ENCODE assay signal across 18 mouse cellular contexts in genomic region chrX:107038041-107038440, GRCm38 (mm10). TPM values are rescaled to one million over a fixed set of nuclear protein-coding genes. Genes with fewer than 3 reads are reported as not detected.
"Had no signal": no experiment of that assay in that cellular context is flagged by ENCODE, and none has a peak within 500 bp of the region (broad histone marks: within the 10 kb centered on the region; RNA-seq: fewer than 3 reads in every experiment).

No protein-coding gene starts in this region.

- DNase-seq: retina, postnatal 1 day; right cerebral cortex, adult 18-20 months; right cerebral cortex, postnatal 14 days; right cerebral cortex, postnatal 25 days; right cerebral cortex, postnatal 4 days; spleen, adult 18-20 months; thymus, adult 18-20 months; thymus, adult 2 months; thymus, postnatal 14 days; thymus, postnatal 25 days; thymus, postnatal 36 days; thymus, postnatal 4 days had no signal

- H3K9me3 ChIP-seq: neural tube, embryonic 13.5 days; neural tube, embryonic 15.5 days; stomach, embryonic 15.5 days had no signal

- H3K4me1 ChIP-seq: neural tube, embryonic 13.5 days; neural tube, embryonic 15.5 days; stomach, embryonic 15.5 days had no signal

- H3K27me3 ChIP-seq: neural tube, embryonic 13.5 days; neural tube, embryonic 15.5 days; stomach, embryonic 15.5 days had no signal

- H3K27ac ChIP-seq: neural tube, embryonic 13.5 days; neural tube, embryonic 15.5 days; stomach, embryonic 15.5 days; stomach, postnatal 0 days had no signal

- H3K9ac ChIP-seq: neural tube, embryonic 13.5 days; neural tube, embryonic 15.5 days; stomach, embryonic 15.5 days had no signal

- H3K4me3 ChIP-seq: neural tube, embryonic 13.5 days; neural tube, embryonic 15.5 days; stomach, embryonic 15.5 days had no signal

- H3K36me3 ChIP-seq: neural tube, embryonic 13.5 days; neural tube, embryonic 15.5 days; stomach, embryonic 15.5 days had no signal

RNA-seq across cellular contexts. Expression of gene P2ry10, which starts 50.3 kb away (rescaled TPM):
- polyA plus RNA-seq: neural tube, embryonic 14.5 days; stomach, embryonic 14.5 days; stomach, postnatal 0 days had no signal
